Mouse (Mus musculus) lung, postnatal 0 days (tissue): ENCODE data around the gene Cdkn2aipnl.

Source experiments
- CTCF ChIP-seq: IDR thresholded peaks from 2 replicates; pipeline ENCODE4 v1.5.1; 2016; ENCODE audit warnings: antibody characterized with exemption, mild to moderate bottlenecking
- EP300 ChIP-seq: IDR thresholded peaks from 2 replicates; pipeline ENCODE4 v1.6.1; 2016; ENCODE audit warnings: antibody characterized with exemption, mild to moderate bottlenecking, control low read depth

DNA sequence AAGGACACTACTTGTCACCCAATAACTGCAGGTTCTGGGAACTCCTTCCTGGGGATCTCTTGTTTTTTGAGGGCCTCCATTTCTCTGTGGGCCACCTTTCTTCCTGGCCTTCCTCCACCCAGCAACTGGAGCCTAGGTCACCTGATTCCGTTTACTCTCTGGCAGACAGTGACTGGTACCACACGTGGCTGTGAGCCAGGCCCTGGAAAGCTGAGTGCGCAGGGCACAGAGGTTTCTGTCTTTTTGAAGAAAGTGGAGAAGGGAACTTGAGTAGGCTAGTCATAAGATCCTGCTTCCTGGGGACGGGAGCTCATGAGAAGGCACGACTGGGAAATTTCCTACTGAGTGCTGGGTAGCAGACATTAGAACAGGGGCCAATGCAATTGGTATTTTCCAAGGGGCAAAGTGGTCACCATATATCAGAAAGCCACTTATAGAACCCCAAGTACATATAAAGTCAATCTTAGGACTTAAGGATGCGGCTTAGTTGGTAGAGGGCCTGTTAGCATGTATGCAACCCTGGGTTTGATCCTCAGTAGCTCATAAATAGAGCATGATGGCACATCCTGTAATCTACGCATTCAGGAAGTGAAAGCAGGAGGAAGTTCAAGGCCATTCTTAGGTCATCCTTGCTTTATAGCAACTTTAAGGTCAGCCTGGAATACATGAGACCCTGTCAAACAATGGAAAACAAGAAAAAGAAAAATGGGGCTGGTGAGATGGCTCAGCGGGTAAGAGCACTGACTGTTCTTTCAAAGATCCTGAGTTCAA lies 45.9 kb upstream of the Cdkn2aipnl start:
- TF ChIP-seq CTCF = no peak
- TF ChIP-seq EP300 = peak; percentile 84
